Mouse (Mus musculus) gastrocnemius, postnatal 36 days (tissue): Measurements from ENCODE around the gene Tmem247. TPM values are rescaled to one million over a fixed set of nuclear protein-coding genes. Genes with fewer than 3 reads are reported as not detected.

Source experiments
- DNase-seq, 2 experiments: peaks; one replicate each; pipeline ENCODE4 v3.0.0; 2022
- intact Hi-C: fragments of 180-260 bp; cut with DNase I; formaldehyde crosslinking; loops from one replicate; pipeline ENCODE4 v1.15.1; 2025
- long read RNA-seq, 2 experiments: library from polyadenylated mRNA; stranded (forward); transcript quantifications; one replicate each; pipeline ENCODE4 v2.0.0; 2021
- total RNA-seq, 2 experiments: library from RNA; stranded (reverse); gene quantifications; 2 replicates each; pipeline ENCODE4 v1.2.3; 2021

Tmem247 gene
- not detected for total RNA-seq
- long read RNA-seq, experiment 1 = 0 reads
- long read RNA-seq, experiment 2 = 0 reads

DNA sequence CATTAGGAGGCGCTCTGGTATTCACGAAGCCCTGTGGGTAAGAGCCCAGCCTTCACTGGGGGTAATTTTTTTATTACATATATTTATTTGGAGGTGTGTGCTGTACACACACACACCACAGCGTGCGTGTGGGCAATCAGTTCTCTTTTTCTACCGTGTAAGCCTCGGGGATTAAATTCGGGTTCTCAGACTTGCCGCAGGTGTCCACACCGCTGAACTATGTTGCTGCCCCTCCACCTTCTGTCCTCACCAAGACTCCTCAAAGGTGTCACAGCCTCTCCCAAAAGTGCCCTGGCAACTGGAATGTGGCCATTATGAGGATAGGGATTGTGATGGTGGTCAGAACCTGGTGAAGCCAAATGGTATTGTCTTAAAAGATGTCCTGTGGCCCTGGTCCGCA, at the start of gene Tmem247:
Gene Tmem247, plus strand, starts transcription at position 301 of the 400 bp plus-strand sequence.
- intact Hi-C loops = loop anchor here (5.0 kb wide), 1 partner anchor 330 kb away; no protein-coding TSS in a partner anchor
- no peak for DNase-seq

DNA sequence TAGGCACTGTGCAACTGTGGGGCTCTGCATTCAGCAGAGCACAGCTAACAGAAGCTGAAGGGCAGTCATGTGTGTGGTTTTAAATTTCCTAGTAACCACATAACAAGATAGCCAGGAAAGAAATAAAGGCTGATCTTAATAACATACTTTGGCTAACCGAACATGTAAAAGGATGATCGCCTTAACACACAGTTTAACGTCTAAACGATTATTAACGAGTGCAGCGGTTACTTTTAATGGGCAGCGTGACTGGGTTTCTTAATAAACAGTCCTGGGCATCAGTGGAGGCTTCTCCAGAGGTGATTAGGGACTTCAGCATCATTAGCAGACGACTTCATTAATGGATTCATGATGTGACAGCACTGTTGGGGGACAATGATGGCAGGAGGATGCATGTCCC, 46.6 kb upstream of the Tmem247 start:
- intact Hi-C loops = no loop called here
- no peak for DNase-seq

DNA sequence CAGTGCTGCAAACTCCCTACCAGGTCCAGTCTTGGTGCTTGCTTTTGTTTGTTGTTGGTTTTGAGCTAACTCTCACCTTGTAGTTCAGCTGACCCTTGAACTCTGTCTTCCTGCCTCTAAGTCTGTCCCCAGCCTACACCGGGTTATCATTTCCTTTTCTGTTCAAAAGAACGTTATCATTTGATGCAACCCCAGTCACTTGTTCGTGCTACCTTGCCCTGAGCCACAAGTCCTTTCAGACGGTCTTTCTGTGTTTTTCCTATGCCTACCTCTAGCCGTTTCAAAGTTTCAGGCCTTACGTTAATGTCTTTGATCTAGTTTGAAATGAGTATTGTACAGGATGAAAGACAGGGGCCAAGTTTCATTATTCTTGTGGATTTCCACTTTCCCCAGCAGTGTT, 44.5 kb upstream of the Tmem247 start:
- DNase-seq = no peak
- intact Hi-C loops = no loop called here

GRCm38 (mm10) chr17:86876940-86877339, 40.2 kb upstream of the Tmem247 start:
- no peak for DNase-seq
- intact Hi-C loops = no loop called here

DNA sequence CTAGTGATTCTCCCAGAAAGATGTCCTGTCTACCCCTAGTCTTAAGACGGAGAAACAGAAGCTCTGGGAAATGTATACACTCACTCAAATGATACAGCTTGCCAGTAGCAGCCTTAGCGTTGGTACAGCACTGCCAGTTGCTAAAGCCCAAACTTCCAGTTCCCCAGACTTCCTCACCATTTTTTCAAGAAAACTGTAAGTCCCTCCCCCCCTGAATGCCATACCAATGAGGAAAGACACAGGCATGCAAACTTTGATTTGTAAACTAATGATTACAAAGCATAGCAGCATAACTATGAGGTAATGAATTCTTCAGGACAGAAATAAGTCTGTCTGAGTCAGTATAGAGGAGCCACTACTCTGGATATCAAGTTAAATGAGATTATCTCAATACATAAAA, 39.4 kb upstream of the Tmem247 start:
- no peak for DNase-seq
- intact Hi-C loops = no loop called here

DNA sequence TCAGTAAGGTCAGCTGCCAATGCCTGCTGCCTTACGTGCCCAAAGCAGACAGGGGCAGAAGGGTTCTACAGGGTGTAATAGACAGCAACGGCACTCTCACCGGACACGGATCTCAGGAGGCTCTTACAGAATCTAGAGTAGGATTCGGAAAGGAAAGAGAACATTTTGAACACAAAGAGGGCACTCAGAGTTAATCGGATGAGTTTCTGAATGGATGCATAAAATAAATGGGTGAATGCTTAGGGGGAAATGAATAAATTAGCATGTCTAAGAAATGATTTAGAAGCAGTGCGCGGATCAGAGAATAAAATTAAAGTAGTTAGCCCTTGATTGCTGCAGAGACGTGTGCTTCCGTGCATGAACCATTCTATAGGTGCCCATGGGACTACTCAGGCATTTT, 37.1 kb upstream of the Tmem247 start:
- intact Hi-C loops = no loop called here
- no peak for DNase-seq

DNA sequence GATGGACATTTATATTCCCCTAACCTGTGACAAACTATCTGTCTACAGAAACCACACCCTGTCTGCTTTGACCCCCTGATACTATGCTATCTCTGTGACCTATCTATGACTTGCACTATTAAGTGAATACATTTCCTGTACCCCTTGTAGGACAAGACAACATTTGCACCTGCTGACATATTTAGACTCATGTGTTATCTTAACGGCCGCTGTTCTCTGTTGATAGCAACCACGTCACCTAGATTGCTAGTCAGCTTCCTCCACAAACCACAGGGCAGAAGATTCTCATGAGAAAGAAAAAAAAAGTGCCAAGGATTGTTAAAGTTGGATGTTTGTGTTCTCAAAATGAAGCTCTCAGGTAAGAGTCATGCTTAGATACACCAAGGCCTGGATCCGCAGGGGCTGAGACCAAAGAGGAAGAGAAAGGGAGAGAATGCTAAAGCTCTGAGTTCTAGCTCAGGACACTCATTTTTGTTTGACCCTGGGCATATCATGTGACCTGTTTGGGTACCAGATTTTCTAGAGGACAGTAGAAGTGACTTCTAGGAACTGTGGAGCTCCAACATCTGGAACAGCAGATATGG, 36.6 kb upstream of the Tmem247 start:
- intact Hi-C loops = no loop called here
- no peak for DNase-seq

GRCm38 (mm10) chr17:86895191-86895590, 22.0 kb upstream of the Tmem247 start:
- intact Hi-C loops = loop anchor here (5.0 kb wide), 1 partner anchor 53 kb away; no protein-coding TSS in a partner anchor
- DNase-seq = no peak

GRCm38 (mm10) chr17:86897486-86898165, 19.5 kb upstream of the Tmem247 start:
- intact Hi-C loops = loop anchor here (5.0 kb wide), 1 partner anchor 55 kb away; no protein-coding TSS in a partner anchor
- DNase-seq = no peak

DNA sequence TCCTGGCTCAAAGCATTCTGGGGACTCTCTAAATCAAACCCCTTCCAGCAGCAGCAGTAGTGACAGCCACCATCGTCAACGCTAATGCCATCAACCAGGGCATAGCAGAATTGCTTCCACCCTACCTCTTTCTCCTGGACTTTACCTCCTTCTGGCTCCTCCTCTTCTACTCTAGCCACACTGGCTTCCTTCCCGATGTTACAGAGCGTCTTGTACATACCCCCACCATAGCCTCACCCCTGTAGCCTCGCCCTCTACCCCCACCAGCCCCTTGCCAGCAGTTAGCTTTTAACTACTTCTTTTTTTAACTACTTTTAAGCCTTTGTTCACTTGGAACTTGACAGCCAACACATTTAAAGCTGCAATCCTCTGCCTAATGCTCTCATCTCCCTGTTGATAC, 17.3 kb upstream of the Tmem247 start:
- intact Hi-C loops = loop anchor here (5.0 kb wide), 1 partner anchor 58 kb away; no protein-coding TSS in a partner anchor
- no peak for DNase-seq

- intact Hi-C loops = no loop called here
- DNase-seq = no peak
Measured at GRCm38 (mm10) chr17:86900564-86900963, 16.6 kb upstream of the Tmem247 start.

GRCm38 (mm10) chr17:86902399-86903067, 14.6 kb upstream of the Tmem247 start:
- no peak for DNase-seq
- intact Hi-C loops = no loop called here

DNA sequence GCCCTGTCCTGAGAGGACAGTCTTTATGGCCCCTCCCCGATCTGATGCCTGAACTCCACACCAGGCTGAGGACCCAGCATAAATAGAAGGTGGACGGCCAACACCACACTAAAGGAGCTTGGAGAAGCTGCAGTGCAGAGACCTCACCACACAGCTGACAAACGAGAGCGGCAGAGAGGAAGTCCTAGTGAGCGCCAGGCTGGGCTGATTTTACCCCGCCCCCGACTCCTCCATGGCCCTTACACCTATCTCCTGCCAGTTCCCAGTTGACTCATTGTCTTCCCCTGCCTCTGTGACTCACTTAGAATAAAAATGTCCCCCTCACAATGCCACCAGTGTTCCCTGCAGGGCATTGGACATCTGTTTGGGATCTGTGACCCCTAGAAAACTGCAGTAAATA, 13.6 kb upstream of the Tmem247 start:
- intact Hi-C loops = no loop called here
- no peak for DNase-seq

DNA sequence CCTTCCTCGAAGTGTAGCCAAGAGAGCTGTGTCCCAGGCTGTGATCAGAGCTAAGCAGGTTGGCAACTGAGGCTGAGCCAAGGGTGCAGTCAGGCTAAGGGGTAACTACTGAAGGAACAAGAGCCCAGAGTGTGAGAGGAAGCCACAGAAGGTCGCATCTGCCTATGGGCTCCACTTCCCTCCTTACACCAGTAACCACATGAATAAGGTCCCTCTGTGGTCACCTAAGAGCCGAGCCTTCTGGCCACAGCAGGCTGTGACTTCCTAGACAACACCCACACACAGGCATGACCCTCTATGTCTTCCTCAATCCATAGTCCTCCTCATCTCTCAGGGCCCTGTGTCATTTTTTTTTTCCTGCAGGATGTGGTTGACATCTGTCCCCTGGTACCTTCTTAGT, 12.9 kb upstream of the Tmem247 start:
- no peak for DNase-seq
- intact Hi-C loops = no loop called here

- DNase-seq = no peak
- intact Hi-C loops = loop anchor here (1.0 to 5.0 kb wide), 2 partner anchors 423 to 743 kb away; no protein-coding TSS in a partner anchor
Measured at GRCm38 (mm10) chr17:86905297-86906135, 11.6 kb upstream of the Tmem247 start.

- DNase-seq = peak; percentile 64 to 78
- intact Hi-C loops = loop anchor here (1.0 to 5.0 kb wide), 2 partner anchors 424 to 744 kb away; no protein-coding TSS in a partner anchor
Measured at GRCm38 (mm10) chr17:86906136-86906461, 11.0 kb upstream of the Tmem247 start.

DNA sequence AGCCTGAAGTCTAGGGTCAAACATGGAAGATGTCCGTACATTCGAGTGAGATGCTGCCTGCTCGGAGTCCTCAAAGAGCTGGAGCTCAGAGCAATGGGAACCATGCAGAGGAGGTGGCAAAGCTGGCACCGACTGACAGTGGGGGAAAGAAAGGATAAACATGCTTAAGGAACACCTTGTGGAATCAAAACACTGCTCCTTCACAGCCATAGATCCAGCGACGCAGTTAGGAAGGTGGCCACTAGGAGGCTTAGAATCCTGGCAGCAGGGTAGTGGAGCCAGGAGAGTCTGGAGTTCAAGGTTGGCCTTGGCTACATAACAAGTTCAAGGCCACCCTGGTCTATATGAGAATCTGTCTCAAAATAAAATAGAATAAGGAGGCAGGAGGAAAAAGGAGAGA, 10.5 kb upstream of the Tmem247 start:
- intact Hi-C loops = loop anchor here (1.0 to 5.0 kb wide), 2 partner anchors 424 to 744 kb away; no protein-coding TSS in a partner anchor

DNA sequence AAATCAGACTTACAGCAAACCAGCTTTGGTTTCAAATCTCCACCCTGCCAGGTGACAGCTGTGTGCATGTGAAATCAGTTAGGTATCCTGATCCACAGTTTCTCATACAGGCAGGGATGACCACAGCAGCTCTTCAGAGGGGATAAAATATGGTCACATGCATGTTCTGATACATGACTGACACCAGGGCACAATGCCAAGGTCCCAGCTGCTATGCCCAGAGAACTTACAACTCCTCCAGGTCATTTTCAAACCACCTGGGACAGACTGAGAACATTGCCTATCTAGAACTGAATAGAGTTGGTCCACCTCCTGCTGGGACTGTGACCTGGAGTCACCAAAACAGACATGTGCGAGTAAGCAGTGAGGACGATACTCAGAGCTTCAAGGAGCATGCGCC, 10.1 kb upstream of the Tmem247 start:
- intact Hi-C loops = loop anchor here (5.0 kb wide), 1 partner anchor 745 kb away; no protein-coding TSS in a partner anchor
- DNase-seq = no peak

More for the DNA sequence above, 10.5 kb upstream of the Tmem247 start:
- no peak for DNase-seq

DNA sequence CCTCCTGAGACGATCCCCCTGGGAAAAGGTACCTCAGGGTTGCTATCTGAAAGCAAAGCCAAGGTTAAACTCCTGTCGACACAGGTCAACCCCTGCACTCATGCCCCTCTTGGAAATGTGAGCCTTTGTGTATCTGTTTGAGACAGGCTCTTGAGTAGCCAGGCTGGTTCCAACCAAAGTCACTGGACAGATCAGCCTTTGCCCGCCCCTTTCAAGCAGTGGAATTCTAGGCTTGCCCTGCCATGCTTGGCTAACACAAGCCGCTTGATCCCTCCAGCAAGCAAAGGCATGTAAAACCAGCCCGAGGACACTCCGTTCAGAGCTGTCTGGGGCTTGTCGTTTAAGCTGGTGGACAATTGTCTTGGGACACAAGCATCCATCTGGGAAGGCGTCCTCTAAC, 8.8 kb upstream of the Tmem247 start:
- intact Hi-C loops = loop anchor here (5.0 kb wide), 1 partner anchor 746 kb away; no protein-coding TSS in a partner anchor
- DNase-seq = no peak

DNA sequence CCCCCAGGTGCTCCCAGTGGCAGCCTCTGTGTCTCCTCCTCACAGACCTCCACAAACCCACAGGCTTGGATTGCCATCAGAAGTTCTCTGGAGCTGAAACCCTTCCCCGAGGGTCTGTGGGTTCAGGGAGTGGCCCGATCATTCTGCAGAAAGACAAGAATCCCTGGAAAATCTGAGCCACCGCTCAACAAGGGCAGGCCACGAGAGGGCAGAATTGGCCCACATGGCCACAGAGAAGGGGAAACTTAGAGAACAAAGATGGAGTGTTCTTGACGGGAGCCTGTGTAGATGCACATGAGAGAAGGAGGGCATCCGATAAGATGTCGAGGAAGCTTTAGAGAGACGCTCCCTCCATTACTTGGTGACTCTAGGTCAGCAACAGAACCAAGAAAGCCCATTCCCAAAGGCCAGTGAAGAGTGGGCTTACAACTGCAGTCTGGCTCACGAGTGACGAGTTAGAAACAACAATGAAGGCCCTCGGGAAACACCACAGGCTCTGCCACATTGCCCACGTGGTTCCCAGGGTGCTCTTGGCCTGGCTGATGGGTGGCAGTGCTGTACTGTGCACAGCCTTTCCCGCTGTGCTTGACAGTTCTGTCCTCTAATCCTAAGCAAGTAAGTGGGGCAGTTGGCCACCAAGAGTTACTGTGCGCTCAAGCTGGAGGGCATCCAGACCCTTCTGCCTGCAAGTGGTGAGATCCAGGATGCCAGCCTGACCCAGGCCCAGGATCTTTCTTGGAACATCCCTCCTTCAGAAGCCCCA, 7.2 kb upstream of the Tmem247 start:
- no peak for DNase-seq
- intact Hi-C loops = loop anchor here (5.0 kb wide), 1 partner anchor 748 kb away; no protein-coding TSS in a partner anchor
